Mouse (Mus musculus): ENCODE measurements at regions not wholly inside any gene's neighbourhood (a gene's known extent, or its start where the extent isn't known, plus 50 kb on each side); places are given as distances from the start of the nearest gene placed in this dataset.

DNA sequence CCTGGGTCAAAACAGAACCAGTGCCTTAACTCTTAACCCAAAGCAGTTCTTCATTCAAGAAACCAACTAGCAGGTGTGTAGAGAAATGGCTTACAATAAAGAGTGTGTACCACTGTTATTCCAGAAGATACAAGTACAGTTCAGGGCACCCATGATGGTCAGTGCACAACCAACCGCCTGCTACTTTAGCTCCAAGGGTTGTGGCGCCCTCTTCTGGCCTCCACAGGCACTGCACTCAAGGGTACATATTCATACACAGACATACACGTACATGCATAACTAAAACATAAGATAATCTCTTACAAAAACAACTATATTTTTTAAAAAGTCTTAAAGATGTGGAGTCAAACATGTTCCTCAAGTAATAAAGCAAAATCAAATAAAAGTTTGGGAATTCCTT is 65.9 kb upstream of the Peli2 start:
- no peak for DNase-seq (ENCODE audit: low spot score in 2 of 2)

GRCm38 (mm10) chr14:48055861-48056260 is 64.8 kb upstream of the Peli2 start:
- DNase-seq (ENCODE audit: low spot score in 2 of 2): no peak

DNA sequence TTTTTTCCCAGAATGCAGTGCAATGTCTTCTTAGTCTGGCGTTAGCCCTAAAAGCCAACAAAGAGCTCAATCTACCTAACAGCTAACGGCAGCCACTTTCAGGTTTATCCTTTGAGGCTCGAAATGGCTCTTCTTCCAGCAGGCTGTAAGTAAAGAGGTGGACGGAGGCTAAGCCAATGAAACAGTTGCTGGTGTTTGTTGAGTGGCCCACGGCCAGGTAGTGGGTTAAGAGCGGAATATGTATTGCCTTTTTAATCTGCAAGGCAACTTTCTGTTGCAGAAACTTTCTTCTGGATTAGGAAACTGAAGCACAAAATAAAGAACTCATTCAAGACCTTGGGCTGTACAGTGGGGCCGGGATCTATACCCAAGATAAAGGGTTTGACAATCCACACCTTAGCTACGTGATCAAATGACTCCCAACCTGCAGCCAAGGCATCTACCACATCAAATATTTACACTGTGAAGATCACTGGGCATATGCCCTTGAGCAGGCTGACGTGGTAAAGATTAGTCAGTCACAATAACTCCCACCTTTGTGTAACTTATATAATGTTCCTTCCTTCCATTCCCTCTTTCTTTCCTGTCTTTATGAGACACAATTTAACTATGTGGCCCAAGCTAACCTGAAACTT is 62.3 kb upstream of the Peli2 start:
- no peak for DNase-seq (ENCODE audit: low spot score in 2 of 2)

GRCm38 (mm10) chr14:48059664-48060455 is 60.8 kb upstream of the Peli2 start:
- no peak for DNase-seq (ENCODE audit: low spot score in 2 of 2)

- no peak for DNase-seq (ENCODE audit: low spot score in 2 of 2)
Measured at GRCm38 (mm10) chr14:48068641-48069040, 52.0 kb upstream of the Peli2 start.
